ENCODE assay signal across 31 mouse cellular contexts in genomic region chr16:45492927-45493326, GRCm38 (mm10). TPM values are rescaled to one million over a fixed set of nuclear protein-coding genes. Genes with fewer than 3 reads are reported as not detected.
DNase-seq lines count a peak whose midpoint lies in the region; ATAC-seq and TF ChIP-seq lines count a peak whose summit lies in the region.
"Had no signal": no experiment of that assay in that cellular context is flagged by ENCODE, and none has a peak within 500 bp of the region (broad histone marks: within the 10 kb centered on the region; RNA-seq: fewer than 3 reads in every experiment).

Gm609 (minus strand) TSS chr16:45492969.

- intact Hi-C loops in left cerebral cortex, postnatal 36 days (cut with DNase I), result no loop called here

- H3K4me3 ChIP-seq in kidney, adult 2 months (ENCODE audit: insufficient read depth, low read depth, low read length), result no peak within 1 kb of the TSS
- no peak within 1 kb of the TSS for H3K4me3 ChIP-seq in intestine, postnatal 0 days (ENCODE audit: low read depth, low read length)
- no peak within 1 kb of the TSS for H3K4me3 ChIP-seq in stomach, embryonic 15.5 days (replicated peaks)
- H3K4me3 ChIP-seq: embryonic facial prominence, embryonic 12.5 days; heart, adult 2 months; hindbrain, embryonic 10.5 days; hindbrain, embryonic 15.5 days; limb, embryonic 10.5 days; limb, embryonic 15.5 days; liver, embryonic 13.5 days; midbrain, embryonic 13.5 days had no signal

- peak within 1 kb of the TSS; percentile 41 for H3K4me2 ChIP-seq in intestine, postnatal 0 days (replicated peaks; ENCODE audit: low read depth)
- H3K4me2 ChIP-seq in stomach, embryonic 15.5 days, result no peak within 1 kb of the TSS
- H3K4me2 ChIP-seq: embryonic facial prominence, embryonic 12.5 days; hindbrain, embryonic 15.5 days; limb, embryonic 15.5 days; liver, embryonic 13.5 days; midbrain, embryonic 13.5 days had no signal

- TF ChIP-seq CTCF in kidney, adult 2 months (conservative IDR thresholded peaks at IDR 0.05; ENCODE audit: insufficient read depth, insufficient read length, low read depth, low read length), result no peak
- TF ChIP-seq CTCF in intestine, postnatal 0 days (IDR thresholded peaks at IDR 0.05; ENCODE audit: low read depth), result no peak

- no peak within 1 kb of the TSS for H3K9ac ChIP-seq in intestine, postnatal 0 days (ENCODE audit: low read depth, low read length)
- H3K9ac ChIP-seq in stomach, embryonic 15.5 days, result no peak within 1 kb of the TSS
- H3K9ac ChIP-seq: embryonic facial prominence, embryonic 12.5 days; hindbrain, embryonic 15.5 days; limb, embryonic 15.5 days; liver, embryonic 13.5 days; midbrain, embryonic 13.5 days had no signal

- no peaks in the 10 kb centered on the region for H3K4me1 ChIP-seq in kidney, adult 2 months (ENCODE audit: control insufficient read depth, insufficient read depth, low read length)
- H3K4me1 ChIP-seq in intestine, postnatal 0 days (replicated peaks; ENCODE audit: control insufficient read depth, insufficient read depth, low read length), result no peaks in the 10 kb centered on the region
- no peaks in the 10 kb centered on the region for H3K4me1 ChIP-seq in stomach, embryonic 15.5 days
- H3K4me1 ChIP-seq: embryonic facial prominence, embryonic 12.5 days; hindbrain, embryonic 10.5 days; hindbrain, embryonic 15.5 days; limb, embryonic 10.5 days; limb, embryonic 15.5 days; liver, embryonic 13.5 days; midbrain, embryonic 13.5 days had no signal

- no peaks in the 10 kb centered on the region for H3K9me3 ChIP-seq in intestine, postnatal 0 days (ENCODE audit: control insufficient read depth)
- no peaks in the 10 kb centered on the region for H3K9me3 ChIP-seq in stomach, embryonic 15.5 days
- H3K9me3 ChIP-seq: embryonic facial prominence, embryonic 12.5 days; G1E; hindbrain, embryonic 10.5 days; hindbrain, embryonic 15.5 days; limb, embryonic 10.5 days; limb, embryonic 15.5 days; liver, embryonic 13.5 days; midbrain, embryonic 13.5 days had no signal

- peak; percentile 51 for ATAC-seq in intestine, postnatal 0 days
- ATAC-seq in stomach, embryonic 15.5 days (ENCODE audit: insufficient read depth, low FRiP score, low read depth), result peak; percentile 71
- ATAC-seq: forebrain, embryonic 14.5 days; lung, postnatal 0 days; midbrain, embryonic 13.5 days had no signal

- TF ChIP-seq POLR2A in kidney, adult 2 months (IDR thresholded peaks at IDR 0.05; ENCODE audit: low read depth, low read length), result no peak

- H3K36me3 ChIP-seq in kidney, adult 2 months (ENCODE audit: control insufficient read depth, insufficient read depth, low read length), result no peaks in the 10 kb centered on the region
- H3K36me3 ChIP-seq in intestine, postnatal 0 days (ENCODE audit: control insufficient read depth, insufficient read depth), result no peaks in the 10 kb centered on the region
- no peaks in the 10 kb centered on the region for H3K36me3 ChIP-seq in stomach, embryonic 15.5 days
- H3K36me3 ChIP-seq: embryonic facial prominence, embryonic 12.5 days; G1E; hindbrain, embryonic 10.5 days; hindbrain, embryonic 15.5 days; limb, embryonic 10.5 days; limb, embryonic 15.5 days; liver, embryonic 13.5 days; midbrain, embryonic 13.5 days had no signal

- WGBS in kidney, adult 2 months, result 33% methylated on average over 5 of the region's 5 CpGs
- WGBS in intestine, postnatal 0 days, result 40% methylated on average over 5 of the region's 5 CpGs
- 59% methylated on average over 5 of the region's 5 CpGs for WGBS in stomach, embryonic 15.5 days

- no peak within 1 kb of the TSS for H3K27ac ChIP-seq in kidney, adult 2 months (ENCODE audit: insufficient read depth, low read depth, low read length)
- H3K27ac ChIP-seq in intestine, postnatal 0 days (ENCODE audit: low read depth, low read length), result no peak within 1 kb of the TSS
- no peak within 1 kb of the TSS for H3K27ac ChIP-seq in stomach, embryonic 15.5 days
- H3K27ac ChIP-seq: embryonic facial prominence, embryonic 12.5 days; heart, adult 2 months; hindbrain, embryonic 10.5 days; hindbrain, embryonic 15.5 days; limb, embryonic 10.5 days; limb, embryonic 15.5 days; liver, embryonic 13.5 days; midbrain, embryonic 13.5 days had no signal

- DNase-seq in kidney, adult 2 months, result peak; percentile 10
- DNase-seq in kidney, postnatal 25 days, result no peak
- DNase-seq in R1 (ENCODE audit: low read depth, low spot score), result peak; percentile 3
- no peak for DNase-seq in left cerebral cortex, postnatal 36 days (ENCODE audit: low spot score in 2 of 2)
- no peak for DNase-seq in left cerebral cortex, adult 8-10 months (ENCODE audit: low spot score in 2 of 2)
- DNase-seq: adrenal gland, postnatal 14 days; cerebellum, adult 11 months; cerebellum, adult 9-10 months; cerebellum, postnatal 36 days; gastrocnemius, postnatal 36 days; heart, adult 2 months; heart, postnatal 14 days; liver, embryonic 13.5 days; lung, adult 18-20 months; lung, postnatal 4 days; thymus, adult 18-20 months; thymus, postnatal 36 days had no signal

- H3K27me3 ChIP-seq in kidney, adult 2 months (replicated peaks; ENCODE audit: control insufficient read depth, insufficient read depth, low read length), result no peaks in the 10 kb centered on the region
- no peaks in the 10 kb centered on the region for H3K27me3 ChIP-seq in intestine, postnatal 0 days (replicated peaks; ENCODE audit: control insufficient read depth, insufficient read depth, low read length)
- no peaks in the 10 kb centered on the region for H3K27me3 ChIP-seq in stomach, embryonic 15.5 days (replicated peaks)
- H3K27me3 ChIP-seq: embryonic facial prominence, embryonic 12.5 days; hindbrain, embryonic 15.5 days; limb, embryonic 15.5 days; liver, embryonic 13.5 days; midbrain, embryonic 13.5 days had no signal

RNA-seq across cellular contexts. Expression of gene Gm609, which starts in this region (rescaled TPM):
- polyA plus RNA-seq in kidney, adult 2 months (2012; rRNA removed), result 0.05 TPM in 1 of 2 replicates, not detected in the other
- polyA plus RNA-seq in intestine, postnatal 0 days (2015; fragmentation: Nextera tagmentation; extraction: Ambion mirVana), result 1.6 and 1.9 TPM in 2 replicates
- polyA plus RNA-seq in stomach, embryonic 15.5 days (2015; fragmentation: Nextera tagmentation; extraction: Ambion mirVana), result 0.82 and 1.6 TPM in 2 replicates
- total RNA-seq in left cerebral cortex, postnatal 36 days (2021), result under 1 TPM; 0.20 to 0.30 TPM
- total RNA-seq in left cerebral cortex, adult 8-10 months (2022), result under 1 TPM; 0.25 to 0.41 (median 0.38) TPM
- total RNA-seq: heart, adult 2 months; heart, postnatal 14 days; megakaryocyte-erythroid progenitor cell, adult 5-6 weeks had no signal
- polyA plus RNA-seq: embryonic facial prominence, embryonic 12.5 days; forebrain, embryonic 14.5 days; G1E; heart, adult 2 months; heart, embryonic 14.5 days; hindbrain, embryonic 10.5 days; hindbrain, embryonic 15.5 days; limb, embryonic 10.5 days; limb, embryonic 15.5 days; liver, embryonic 13.5 days; lung, postnatal 0 days; midbrain, embryonic 13.5 days; neural tube, embryonic 14.5 days had no signal

Comparison
In these comparisons a context has a peak if more than half of its experiments do, and no peak if none do; other contexts are left out.
1. Peak in DNase-seq in kidney, adult 2 months; RNA of the gene not detected or under 1 TPM.